Mouse (Mus musculus): ENCODE data around the gene Wdr46.
"Not testable (repeated sequence)": the region's sequence is repeated elsewhere in the genome, so short reads cannot be mapped to it uniquely, and the experiment has no call there.

GRCm38 (mm10) chr17:33998697-33999096, 58.2 kb downstream of the Wdr46 start:
- TF ChIP-seq CTCF (IDR thresholded peaks at IDR 0.05; ENCODE audit: low read depth, low read length); POLR2A (IDR thresholded peaks at IDR 0.05; ENCODE audit: borderline replicate concordance, low read depth, low read length): not testable (repeated sequence)
